Mouse (Mus musculus): ENCODE measurements around the gene Klhl15. TPM values are rescaled to one million over a fixed set of nuclear protein-coding genes. Genes with fewer than 3 reads are reported as not detected.

The Klhl15 gene
- 2.4 and 2.5 TPM in 2 replicates for polyA plus RNA-seq (2012; rRNA removed)

GRCm38 (mm10) chrX:94234532-94235189 lies at the start of gene Klhl15:
Klhl15 (plus strand) TSS chrX:94234599.

GRCm38 (mm10) chrX:94212597-94213321 lies 21.6 kb upstream of the Klhl15 start, which contains the start of gene Eif2s3x:
Eif2s3x (minus strand) TSS chrX:94212862.

Other genes with a start within 250 kb of the Klhl15 start
- 4.1 and 5.1 TPM in 2 replicates for gene Zfx, start 110.9 kb upstream of the Klhl15 start, polyA plus RNA-seq (2012; rRNA removed)
- gene Eif2s3x, start 21.7 kb upstream of the Klhl15 start, polyA plus RNA-seq (2012; rRNA removed): 53.5 and 54.0 TPM in 2 replicates
- gene Fam90a1b, start 132.2 kb downstream of the Klhl15 start, polyA plus RNA-seq (2012; rRNA removed): 0.03 TPM in 2 replicates
- gene Apoo, start 132.5 kb downstream of the Klhl15 start, polyA plus RNA-seq (2012; rRNA removed): 11.6 and 13.5 TPM in 2 replicates

Measured in liver, embryonic 14 days (tissue).